Mouse (Mus musculus): ENCODE results near the gene Alpk3. TPM values are rescaled to one million over a fixed set of nuclear protein-coding genes. Genes with fewer than 3 reads are reported as not detected.
"Not testable (repeated sequence)": the region's sequence is repeated elsewhere in the genome, so short reads cannot be mapped to it uniquely, and the experiment has no call there.

Alpk3 gene
- polyA plus RNA-seq, 1 experiment from 2014 or later: 0.17 TPM

GRCm38 (mm10) chr7:81152306-81152705 lies 94.9 kb downstream of the Alpk3 start:
- DNase-seq (ENCODE audit: low spot score) (no peak), ATAC-seq (replicated peaks; ENCODE audit: insufficient number of reproducible peaks, low FRiP score, low TSS enrichment, low read depth) (no peak)
- no peaks in the 10 kb centered on the region for H3K4me1 ChIP-seq (ENCODE audit: control insufficient read depth, insufficient read depth, low read length)
- no peaks in the 10 kb centered on the region for H3K27me3 ChIP-seq (ENCODE audit: control insufficient read depth, insufficient read depth, low read length)
- 93% methylated on average over 10 of the region's 10 CpGs for WGBS
- no peak overlapping the region for H3K4me3 ChIP-seq (ENCODE audit: low read depth, low read length)
- H3K9ac ChIP-seq (replicated peaks; ENCODE audit: low read length): no peak overlapping the region
- H3K4me2 ChIP-seq (ENCODE audit: low read depth, low read length): no peak overlapping the region
- no peaks in the 10 kb centered on the region for H3K9me3 ChIP-seq (replicated peaks; ENCODE audit: control insufficient read depth, low read length)
- no peaks in the 10 kb centered on the region for H3K36me3 ChIP-seq (replicated peaks; ENCODE audit: control insufficient read depth, insufficient read depth, low read depth, low read length)
- H3K27ac ChIP-seq (replicated peaks; ENCODE audit: low read depth, low read length): no peak overlapping the region

DNA sequence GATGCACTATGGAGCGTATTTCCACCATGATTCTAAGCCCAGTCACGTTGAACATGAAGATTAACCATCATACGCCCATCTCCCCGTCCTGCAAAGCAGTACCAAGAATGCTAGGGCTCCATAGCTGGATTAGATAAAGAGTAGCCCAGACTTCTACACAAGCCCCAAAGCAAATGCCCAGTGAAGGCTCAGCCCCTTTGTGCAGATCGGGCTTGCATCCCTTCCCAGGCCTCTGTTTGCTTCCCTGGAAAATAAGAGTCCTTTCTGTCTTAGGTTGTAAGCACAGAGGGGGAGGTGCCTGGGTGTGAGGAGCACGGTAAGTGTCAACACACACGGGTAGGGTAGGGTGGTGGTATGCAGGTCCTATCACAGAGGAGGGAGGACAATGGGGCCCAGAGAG lies 95.4 kb downstream of the Alpk3 start:
- no peak for ATAC-seq (replicated peaks; ENCODE audit: insufficient number of reproducible peaks, low FRiP score, low TSS enrichment, low read depth)

GRCm38 (mm10) chr7:81153327-81153726 lies 95.9 kb downstream of the Alpk3 start:
- no peak overlapping the region for H3K27ac ChIP-seq (replicated peaks; ENCODE audit: low read depth, low read length)
- H3K4me3 ChIP-seq (ENCODE audit: low read depth, low read length): no peak overlapping the region
- H3K27me3 ChIP-seq (ENCODE audit: control insufficient read depth, insufficient read depth, low read length): no peaks in the 10 kb centered on the region
- H3K9ac ChIP-seq (replicated peaks; ENCODE audit: low read length): no peak overlapping the region
- DNase-seq (ENCODE audit: low spot score): no peak
- no peaks in the 10 kb centered on the region for H3K9me3 ChIP-seq (replicated peaks; ENCODE audit: control insufficient read depth, low read length)
- H3K4me2 ChIP-seq (ENCODE audit: low read depth, low read length): no peak overlapping the region
- no peaks in the 10 kb centered on the region for H3K36me3 ChIP-seq (replicated peaks; ENCODE audit: control insufficient read depth, insufficient read depth, low read depth, low read length)
- no peaks in the 10 kb centered on the region for H3K4me1 ChIP-seq (ENCODE audit: control insufficient read depth, insufficient read depth, low read length)
- ATAC-seq (replicated peaks; ENCODE audit: insufficient number of reproducible peaks, low FRiP score, low TSS enrichment, low read depth): no peak
- 84% methylated on average over 6 of the region's 6 CpGs for WGBS

More for the DNA sequence above, 95.4 kb downstream of the Alpk3 start:
- Histone ChIP-seq H3K9ac (replicated peaks; ENCODE audit: low read length) (no peak overlapping the region), H3K4me1 (ENCODE audit: control insufficient read depth, insufficient read depth, low read length) (no peaks in the 10 kb centered on the region), H3K27me3 (ENCODE audit: control insufficient read depth, insufficient read depth, low read length) (no peaks in the 10 kb centered on the region), H3K4me2 (ENCODE audit: low read depth, low read length) (no peak overlapping the region), H3K4me3 (ENCODE audit: low read depth, low read length) (no peak overlapping the region), H3K9me3 (replicated peaks; ENCODE audit: control insufficient read depth, low read length) (no peaks in the 10 kb centered on the region), H3K36me3 (replicated peaks; ENCODE audit: control insufficient read depth, insufficient read depth, low read depth, low read length) (no peaks in the 10 kb centered on the region), H3K27ac (replicated peaks; ENCODE audit: low read depth, low read length) (no peak overlapping the region)
- DNase-seq (ENCODE audit: low spot score): no peak
- 84% methylated on average over 7 of the region's 7 CpGs for WGBS

DNA sequence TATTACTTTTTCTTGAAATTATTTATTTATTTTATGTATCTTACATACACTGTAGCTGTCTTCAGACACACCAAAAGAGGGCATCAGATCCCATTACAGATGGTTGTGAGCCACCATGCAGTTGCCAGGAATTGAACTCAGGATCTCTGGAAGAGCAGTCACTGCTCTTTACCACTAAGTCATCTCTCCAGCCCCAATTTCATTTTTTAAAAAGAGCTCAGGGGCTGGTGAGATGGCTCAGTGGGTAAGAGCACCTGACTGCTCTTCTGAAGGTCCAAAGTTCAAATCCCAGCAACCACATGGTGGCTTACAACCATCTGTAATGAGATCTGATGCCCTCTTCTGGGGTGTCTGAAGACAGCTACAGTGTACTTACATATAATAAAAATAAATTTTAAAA lies 96.8 kb downstream of the Alpk3 start:
- not testable (repeated sequence) for ATAC-seq (replicated peaks; ENCODE audit: insufficient number of reproducible peaks, low FRiP score, low TSS enrichment, low read depth); H3K4me2 ChIP-seq (ENCODE audit: low read depth, low read length); H3K4me3 ChIP-seq (ENCODE audit: low read depth, low read length); DNase-seq (ENCODE audit: low spot score); H3K27me3 ChIP-seq (ENCODE audit: control insufficient read depth, insufficient read depth, low read length); H3K9me3 ChIP-seq (replicated peaks; ENCODE audit: control insufficient read depth, low read length); H3K4me1 ChIP-seq (ENCODE audit: control insufficient read depth, insufficient read depth, low read length); H3K36me3 ChIP-seq (replicated peaks; ENCODE audit: control insufficient read depth, insufficient read depth, low read depth, low read length); H3K9ac ChIP-seq (replicated peaks; ENCODE audit: low read length); H3K27ac ChIP-seq (replicated peaks; ENCODE audit: low read depth, low read length)

GRCm38 (mm10) chr7:81154960-81155359 lies 97.6 kb downstream of the Alpk3 start:
- WGBS: 0% methylated on average over 3 of the region's 3 CpGs
- Histone ChIP-seq H3K4me1 (ENCODE audit: control insufficient read depth, insufficient read depth, low read length) (no peaks in the 10 kb centered on the region), H3K4me2 (ENCODE audit: low read depth, low read length) (no peak overlapping the region), H3K4me3 (ENCODE audit: low read depth, low read length) (no peak overlapping the region), H3K9me3 (replicated peaks; ENCODE audit: control insufficient read depth, low read length) (no peaks in the 10 kb centered on the region), H3K9ac (replicated peaks; ENCODE audit: low read length) (peak overlapping the region; percentile 7; the same call in 1 of the 2 replicates), H3K27me3 (ENCODE audit: control insufficient read depth, insufficient read depth, low read length) (no peaks in the 10 kb centered on the region), H3K27ac (replicated peaks; ENCODE audit: low read depth, low read length) (no peak overlapping the region), H3K36me3 (replicated peaks; ENCODE audit: control insufficient read depth, insufficient read depth, low read depth, low read length) (no peaks in the 10 kb centered on the region)
- DNase-seq (ENCODE audit: low spot score) (peak; percentile 85), ATAC-seq (replicated peaks; ENCODE audit: insufficient number of reproducible peaks, low FRiP score, low TSS enrichment, low read depth) (0 out of 2 replicates have a peak, but pooled peaks have one; percentile 76)

Other genes with a start within 250 kb of the Alpk3 start
- gene Iqgap1, start 231.6 kb upstream of the Alpk3 start, polyA plus RNA-seq (2014; fragmentation: Nextera tagmentation; extraction: Ambion mirVana): 30.4 and 32.6 TPM in 2 replicates
- gene Zscan2, start 196.7 kb upstream of the Alpk3 start, polyA plus RNA-seq (2014; fragmentation: Nextera tagmentation; extraction: Ambion mirVana): 4.5 and 5.4 TPM in 2 replicates
- gene Wdr73, start 156.3 kb upstream of the Alpk3 start, polyA plus RNA-seq (2014; fragmentation: Nextera tagmentation; extraction: Ambion mirVana): 33.0 and 38.8 TPM in 2 replicates
- 7.3 and 8.5 TPM in 2 replicates for gene Nmb, start 152.5 kb upstream of the Alpk3 start, polyA plus RNA-seq (2014; fragmentation: Nextera tagmentation; extraction: Ambion mirVana)
- gene Sec11a, start 109.8 kb upstream of the Alpk3 start, polyA plus RNA-seq (2014; fragmentation: Nextera tagmentation; extraction: Ambion mirVana): 220 and 231 TPM in 2 replicates
- gene Zfp592, start 63.9 kb upstream of the Alpk3 start, polyA plus RNA-seq (2014; fragmentation: Nextera tagmentation; extraction: Ambion mirVana): 10.2 and 10.9 TPM in 2 replicates
- 0.07 TPM in 1 of 2 replicates, not detected in the other for gene Slc28a1, start 57.2 kb downstream of the Alpk3 start, polyA plus RNA-seq (2014; fragmentation: Nextera tagmentation; extraction: Ambion mirVana)
- 4.1 and 5.0 TPM in 2 replicates for gene Pde8a, start 156.0 kb downstream of the Alpk3 start, polyA plus RNA-seq (2014; fragmentation: Nextera tagmentation; extraction: Ambion mirVana)